Mouse (Mus musculus) neural tube, embryonic 13.5 days (tissue): ENCODE results near the gene Rfc5. TPM values are rescaled to one million over a fixed set of nuclear protein-coding genes. Genes with fewer than 3 reads are reported as not detected.

Experiments used
- ATAC-seq: fragments of 200-750 bp; cut with Nextera tagmentation; 2 replicates; pipeline ENCODE4 v1.8.0; 2017; ENCODE audit warnings: low read depth, mild to moderate bottlenecking, moderate TSS enrichment, moderate library complexity
- H3K27ac ChIP-seq: fragments of 300-500 bp; sonication (generic); replicated peaks from 2 replicates; pipeline ENCODE4 v1.5.1; 2015; ENCODE audit warnings: moderate library complexity, mild to moderate bottlenecking, inconsistent platforms
- H3K27me3 ChIP-seq: fragments of 300-500 bp; sonication (generic); 2 replicates; pipeline ENCODE4 v1.6.1; 2015; ENCODE audit warnings: mild to moderate bottlenecking, inconsistent platforms
- H3K36me3 ChIP-seq: fragments of 300-500 bp; sonication (generic); 2 replicates; pipeline ENCODE4 v1.6.1; 2015; ENCODE audit warnings: mild to moderate bottlenecking, inconsistent platforms
- H3K4me1 ChIP-seq: fragments of 300-500 bp; sonication (generic); replicated peaks from 2 replicates; pipeline ENCODE4 v1.6.1; 2015; ENCODE audit warnings: inconsistent platforms
- H3K4me2 ChIP-seq: fragments of 300-500 bp; sonication (generic); 2 replicates; pipeline ENCODE4 v1.6.1; 2015; ENCODE audit warnings: inconsistent platforms, mild to moderate bottlenecking, moderate library complexity
- H3K4me3 ChIP-seq: fragments of 300-500 bp; sonication (generic); 2 replicates; pipeline ENCODE4 v1.5.1; 2015; ENCODE audit warnings: mild to moderate bottlenecking, inconsistent platforms
- H3K9ac ChIP-seq: fragments of 300-500 bp; sonication (generic); 2 replicates; pipeline ENCODE4 v1.6.1; 2015; ENCODE audit warnings: moderate library complexity, mild to moderate bottlenecking, inconsistent platforms
- H3K9me3 ChIP-seq: fragments of 300-500 bp; sonication (generic); 2 replicates; pipeline ENCODE4 v1.6.1; 2016; ENCODE audit warnings: inconsistent platforms
- WGBS: fragments of 180-500 bp; shearing (Covaris S2); methylation state at CpG from one replicate; pipeline ENCODE4 v1.1.7; 2015; 5-methylcytosine and 5-hydroxymethylcytosine counted together
- polyA plus RNA-seq: library from polyadenylated mRNA; unstranded; fragments of >200 nt; fragmentation: Nextera tagmentation; extraction: Ambion mirVana; gene quantifications from 2 replicates; pipeline ENCODE4 v1.2.1, GENCODE M21; 2015

The Rfc5 gene
- polyA plus RNA-seq, 1 experiment from 2014 or later, result 30.2 TPM

GRCm38 (mm10) chr5:117341896-117342295, 47.0 kb downstream of the Rfc5 start:
- Histone ChIP-seq H3K4me3 (no peak overlapping the region), H3K4me1 (no peaks in the 10 kb centered on the region), H3K4me2 (no peak overlapping the region), H3K27me3 (no peaks in the 10 kb centered on the region), H3K27ac (no peak overlapping the region), H3K9me3 (no peaks in the 10 kb centered on the region), H3K36me3 (no peaks in the 10 kb centered on the region), H3K9ac (no peak overlapping the region)
- 78% methylated on average over 6 of the region's 6 CpGs for WGBS
- ATAC-seq, result no peak

DNA sequence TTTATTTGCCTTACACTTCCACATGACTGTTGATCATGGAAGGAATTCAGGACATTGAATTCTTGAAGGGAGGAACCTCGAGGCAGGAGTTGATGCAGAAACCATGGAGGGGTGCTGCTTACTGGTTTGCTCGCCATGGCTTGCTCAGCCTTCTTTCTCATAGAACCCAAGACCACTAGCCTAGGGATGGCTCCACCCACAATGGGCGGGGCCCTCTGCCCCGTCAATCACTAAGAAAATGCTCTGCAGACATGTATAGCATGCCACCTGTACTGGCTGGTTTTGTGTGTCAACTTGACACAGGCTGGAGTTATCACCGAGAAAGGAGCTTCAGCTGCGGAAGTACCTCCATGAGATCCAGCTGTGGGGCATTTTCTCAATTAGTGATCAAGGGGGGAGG, 48.8 kb downstream of the Rfc5 start:
- Histone ChIP-seq H3K27ac (no peak overlapping the region), H3K27me3 (no peaks in the 10 kb centered on the region), H3K4me3 (no peak overlapping the region), H3K9me3 (no peaks in the 10 kb centered on the region), H3K4me1 (no peaks in the 10 kb centered on the region), H3K4me2 (no peak overlapping the region), H3K9ac (no peak overlapping the region), H3K36me3 (no peaks in the 10 kb centered on the region)
- ATAC-seq, result no peak
- WGBS, result 88% methylated on average over 6 of the region's 6 CpGs

GRCm38 (mm10) chr5:117338503-117338902, 50.3 kb downstream of the Rfc5 start:
- no peak overlapping the region for H3K9ac ChIP-seq
- no peak for ATAC-seq
- H3K36me3 ChIP-seq, result no peaks in the 10 kb centered on the region
- no peak overlapping the region for H3K4me3 ChIP-seq
- no peaks in the 10 kb centered on the region for H3K9me3 ChIP-seq
- WGBS, result 86% methylated on average over 8 of the region's 8 CpGs
- H3K4me1 ChIP-seq, result no peaks in the 10 kb centered on the region
- H3K4me2 ChIP-seq, result no peak overlapping the region
- no peaks in the 10 kb centered on the region for H3K27me3 ChIP-seq
- H3K27ac ChIP-seq, result no peak overlapping the region

GRCm38 (mm10) chr5:117337999-117338398, 50.8 kb downstream of the Rfc5 start:
- Histone ChIP-seq H3K27me3 (no peaks in the 10 kb centered on the region), H3K36me3 (no peaks in the 10 kb centered on the region), H3K9me3 (no peaks in the 10 kb centered on the region), H3K4me3 (no peak overlapping the region), H3K9ac (no peak overlapping the region), H3K4me1 (no peaks in the 10 kb centered on the region), H3K27ac (no peak overlapping the region), H3K4me2 (no peak overlapping the region)
- WGBS, result 92% methylated on average over 10 of the region's 10 CpGs
- ATAC-seq, result no peak

- Histone ChIP-seq H3K4me2 (no peak overlapping the region), H3K4me1 (no peaks in the 10 kb centered on the region), H3K9me3 (no peaks in the 10 kb centered on the region), H3K9ac (no peak overlapping the region), H3K27ac (no peak overlapping the region), H3K36me3 (no peaks in the 10 kb centered on the region), H3K4me3 (no peak overlapping the region), H3K27me3 (no peaks in the 10 kb centered on the region)
- 93% methylated on average over 7 of the region's 7 CpGs for WGBS
- no peak for ATAC-seq
Observed at GRCm38 (mm10) chr5:117330457-117330856, 58.4 kb downstream of the Rfc5 start.

Other genes with a start within 250 kb of the Rfc5 start
- gene Pebp1, start 101.4 kb downstream of the Rfc5 start, polyA plus RNA-seq, result 991 and 996 TPM in 2 replicates
- 2.2 and 2.6 TPM in 2 replicates for gene Vsig10, start 70.0 kb downstream of the Rfc5 start, polyA plus RNA-seq
- 194 and 209 TPM in 2 replicates for gene Wsb2, start 31.7 kb downstream of the Rfc5 start, polyA plus RNA-seq
- 6.1 and 6.4 TPM in 2 replicates for gene Ksr2, start 25.0 kb upstream of the Rfc5 start, polyA plus RNA-seq